Mouse (Mus musculus) gastrocnemius, postnatal 14 days (tissue): ENCODE results near the gene Wdr63. TPM values are rescaled to one million over a fixed set of nuclear protein-coding genes. Genes with fewer than 3 reads are reported as not detected.
"Not testable (repeated sequence)": the region's sequence is repeated elsewhere in the genome, so short reads cannot be mapped to it uniquely, and the experiment has no call there.

ENCODE experiments used
- DNase-seq: peaks from one replicate; pipeline ENCODE4 v3.0.0; 2021; ENCODE audit warnings: mixed read lengths
- intact Hi-C: fragments of 180-260 bp; cut with DNase I; formaldehyde crosslinking; loops from one replicate; pipeline ENCODE4 v1.15.1; 2025; ENCODE audit warnings: low total_unique reads
- total RNA-seq, 2 experiments: library from RNA; stranded (reverse); gene quantifications; 2 replicates each; pipeline ENCODE4 v1.2.3; 2021

Gene Wdr63
- total RNA-seq, 2 experiments from 2014 or later = not detected

GRCm38 (mm10) chr3:146024746-146025145, 83.2 kb downstream of the Wdr63 start:
- intact Hi-C loops = no loop called here
- no peak for DNase-seq

GRCm38 (mm10) chr3:146022232-146022631, 85.7 kb downstream of the Wdr63 start:
- intact Hi-C loops = no loop called here
- no peak for DNase-seq

- intact Hi-C loops = no loop called here
- DNase-seq = no peak
Measured at GRCm38 (mm10) chr3:146017521-146017920, 90.4 kb downstream of the Wdr63 start.

GRCm38 (mm10) chr3:146016979-146017378, 91.0 kb downstream of the Wdr63 start:
- intact Hi-C loops = no loop called here

GRCm38 (mm10) chr3:146014321-146014720, 93.6 kb downstream of the Wdr63 start:
- no peak for DNase-seq
- intact Hi-C loops = no loop called here

More at GRCm38 (mm10) chr3:146016979-146017378, 91.0 kb downstream of the Wdr63 start:
- no peak for DNase-seq

- intact Hi-C loops = no loop called here
- DNase-seq = no peak
Measured at GRCm38 (mm10) chr3:146013490-146013889, 94.4 kb downstream of the Wdr63 start.

GRCm38 (mm10) chr3:146011544-146012218, 96.2 kb downstream of the Wdr63 start:
- DNase-seq = no peak

GRCm38 (mm10) chr3:146010751-146011150, 97.2 kb downstream of the Wdr63 start:
- intact Hi-C loops = no loop called here
- no peak for DNase-seq

More at GRCm38 (mm10) chr3:146011544-146012218, 96.2 kb downstream of the Wdr63 start:
- intact Hi-C loops = no loop called here

GRCm38 (mm10) chr3:146009859-146010645, 97.9 kb downstream of the Wdr63 start:
- DNase-seq = peak; percentile 50
- intact Hi-C loops = no loop called here

GRCm38 (mm10) chr3:146007872-146008271, 100.1 kb downstream of the Wdr63 start:
- no peak for DNase-seq
- intact Hi-C loops = no loop called here

- intact Hi-C loops = no loop called here
Measured at GRCm38 (mm10) chr3:146004347-146005051, 103.4 kb downstream of the Wdr63 start.

GRCm38 (mm10) chr3:145996539-145996938, 111.4 kb downstream of the Wdr63 start:
- peak; percentile 21 for DNase-seq

More at GRCm38 (mm10) chr3:146004347-146005051, 103.4 kb downstream of the Wdr63 start:
- no peak for DNase-seq

GRCm38 (mm10) chr3:145995489-145995888, 112.4 kb downstream of the Wdr63 start:
- no peak for DNase-seq
- intact Hi-C loops = no loop called here

More at GRCm38 (mm10) chr3:145996539-145996938, 111.4 kb downstream of the Wdr63 start:
- intact Hi-C loops = not testable (repeated sequence)

GRCm38 (mm10) chr3:145993481-145994201, 114.3 kb downstream of the Wdr63 start:
- DNase-seq = no peak
- intact Hi-C loops = no loop called here

GRCm38 (mm10) chr3:145992796-145993195, 115.1 kb downstream of the Wdr63 start:
- intact Hi-C loops = no loop called here
- DNase-seq = peak; percentile 19

- intact Hi-C loops = no loop called here
- DNase-seq = no peak
Measured at GRCm38 (mm10) chr3:145991976-145992730, 115.8 kb downstream of the Wdr63 start.

- no peak for DNase-seq
- intact Hi-C loops = no loop called here
Measured at GRCm38 (mm10) chr3:145991130-145991529, 116.8 kb downstream of the Wdr63 start.
